In genomic region chr13:15758835-15759632, GRCm38 (mm10) we compare ENCODE assay signal across 8 mouse cellular contexts.
DNase-seq lines count a peak whose midpoint lies in the region; ATAC-seq and TF ChIP-seq lines count a peak whose summit lies in the region.

No protein-coding gene starts in this region.

- peak overlapping the region; percentile 41 for H3K4me3 ChIP-seq in forebrain, postnatal 0 days (ENCODE audit: low read depth, low read length)
- H3K4me3 ChIP-seq in liver, postnatal 0 days (ENCODE audit: low read depth, low read length) = peak overlapping the region; percentile 25; the same call in 1 of the 2 replicates
- H3K4me3 ChIP-seq in neural tube, embryonic 14.5 days (ENCODE audit: low read depth, low read length) = peak overlapping the region; percentile 35

- TF ChIP-seq CTCF in forebrain, postnatal 0 days (IDR thresholded peaks at IDR 0.05; ENCODE audit: low read depth) = peak; percentile 99
- peak; percentile 88 for TF ChIP-seq CTCF in liver, postnatal 0 days (IDR thresholded peaks at IDR 0.05; ENCODE audit: low read depth)

- peak overlapping the region; percentile 89 for H3K27ac ChIP-seq in forebrain, postnatal 0 days (ENCODE audit: low read depth, low read length)
- no peak overlapping the region for H3K27ac ChIP-seq in liver, postnatal 0 days (ENCODE audit: low read depth)
- peak overlapping the region; percentile 85 for H3K27ac ChIP-seq in neural tube, embryonic 14.5 days (ENCODE audit: low read depth, low read length)

- intact Hi-C loops in heart, postnatal 36 days (cut with DNase I) = loop anchor here (1.0 to 10.0 kb wide), 4 partner anchors 202 to 1110 kb away; partner anchors contain the start of gene Gli3

- peaks cover 7% of the 10 kb centered on the region; the same call in 1 of the 2 replicates for H3K4me1 ChIP-seq in forebrain, postnatal 0 days (ENCODE audit: insufficient read depth)
- peaks cover 4% of the 10 kb centered on the region; the same call in 1 of the 2 replicates for H3K4me1 ChIP-seq in liver, postnatal 0 days (ENCODE audit: insufficient read depth)
- H3K4me1 ChIP-seq in neural tube, embryonic 14.5 days (ENCODE audit: control insufficient read depth, insufficient read depth, low read length) = peaks cover 8% of the 10 kb centered on the region; the same call in 1 of the 2 replicates

- H3K9ac ChIP-seq in forebrain, postnatal 0 days = peak overlapping the region; percentile 49
- H3K9ac ChIP-seq in liver, postnatal 0 days (replicated peaks) = no peak overlapping the region
- peak overlapping the region; percentile 54 for H3K9ac ChIP-seq in neural tube, embryonic 14.5 days (replicated peaks; ENCODE audit: low read depth, low read length)

- H3K9me3 ChIP-seq in forebrain, postnatal 0 days (ENCODE audit: low read length) = no peaks in the 10 kb centered on the region
- no peaks in the 10 kb centered on the region for H3K9me3 ChIP-seq in liver, postnatal 0 days (ENCODE audit: low read length)
- no peaks in the 10 kb centered on the region for H3K9me3 ChIP-seq in neural tube, embryonic 14.5 days (ENCODE audit: control insufficient read depth, low read length)

- peak overlapping the region; percentile 54 for H3K4me2 ChIP-seq in forebrain, postnatal 0 days (ENCODE audit: low read depth)
- peak overlapping the region; percentile 66 for H3K4me2 ChIP-seq in liver, postnatal 0 days (ENCODE audit: low read depth, low read length)
- peak overlapping the region; percentile 64 for H3K4me2 ChIP-seq in neural tube, embryonic 14.5 days (ENCODE audit: low read depth, low read length)

- peak; percentile 46 for DNase-seq in MN1 (ENCODE audit: low spot score)
- DNase-seq in cerebellum, adult 18-20 months = peak; percentile 77 to 87
- DNase-seq in forebrain, postnatal 0 days = peak; percentile 95
- DNase-seq in heart, postnatal 36 days = peak; percentile 81 to 83
- peak; percentile 84 to 93 for DNase-seq in layer of hippocampus, adult 18-20 months (ENCODE audit: low spot score in 2 of 2)
- peak; percentile 75 for DNase-seq in liver, postnatal 0 days
- peak; percentile 48 for DNase-seq in testis, postnatal 14 days (ENCODE audit: low spot score)

- WGBS in forebrain, postnatal 0 days = 3% methylated on average over 38 of the region's 38 CpGs
- WGBS in liver, postnatal 0 days (ENCODE audit: insufficient replicate concordance) = 6% methylated on average over 38 of the region's 38 CpGs
- WGBS in neural tube, embryonic 14.5 days = 3% methylated on average over 38 of the region's 38 CpGs

- no peaks in the 10 kb centered on the region for H3K36me3 ChIP-seq in forebrain, postnatal 0 days (ENCODE audit: insufficient read depth)
- H3K36me3 ChIP-seq in liver, postnatal 0 days (replicated peaks; ENCODE audit: insufficient read depth, low read length) = no peaks in the 10 kb centered on the region
- no peaks in the 10 kb centered on the region for H3K36me3 ChIP-seq in neural tube, embryonic 14.5 days (ENCODE audit: control insufficient read depth, insufficient read depth, low read length)

- no peaks in the 10 kb centered on the region for H3K27me3 ChIP-seq in forebrain, postnatal 0 days (ENCODE audit: insufficient read depth, low read length)
- 0 out of 2 replicates have a peak, but pooled peaks cover 3% of the 10 kb centered on the region for H3K27me3 ChIP-seq in liver, postnatal 0 days (ENCODE audit: insufficient read depth, low read length)
- H3K27me3 ChIP-seq in neural tube, embryonic 14.5 days (ENCODE audit: control insufficient read depth, insufficient read depth, low read length) = no peaks in the 10 kb centered on the region

- TF ChIP-seq EP300 in liver, postnatal 0 days (IDR thresholded peaks at IDR 0.05; ENCODE audit: low read depth) = no peak

- ATAC-seq in forebrain, postnatal 0 days = peak; percentile 93
- peak; percentile 50 for ATAC-seq in liver, postnatal 0 days
- peak; percentile 94 for ATAC-seq in neural tube, embryonic 14.5 days (ENCODE audit: low read depth)
